In the genomic region with DNA sequence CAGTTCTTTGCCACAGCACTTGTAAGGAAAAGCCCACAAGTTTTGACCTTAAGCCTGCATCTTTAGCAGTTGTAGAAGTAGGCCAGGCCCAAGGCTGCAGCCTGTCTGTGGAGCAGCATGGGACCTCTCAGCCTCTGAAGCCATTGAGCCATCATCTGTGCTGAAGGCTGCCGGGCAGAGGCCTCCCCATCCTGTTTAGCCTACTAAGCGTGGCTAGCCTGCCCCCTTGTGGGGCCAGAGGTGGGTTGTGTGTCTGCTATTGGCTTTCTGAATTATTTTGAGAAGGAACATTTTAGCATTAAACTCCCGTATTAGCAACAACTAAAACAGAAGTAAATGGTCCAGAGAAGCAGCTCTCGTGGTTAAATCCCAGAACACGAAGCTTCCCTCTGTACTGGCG, we compare ENCODE assay signal across 8 mouse cellular contexts. TPM values are rescaled to one million over a fixed set of nuclear protein-coding genes. Genes with fewer than 3 reads are reported as not detected.
DNase-seq lines count a peak whose midpoint lies in the region; ATAC-seq and TF ChIP-seq lines count a peak whose summit lies in the region.

No protein-coding gene starts in this region.

- TF ChIP-seq POLR2A in ES-Bruce4 (IDR thresholded peaks at IDR 0.05; ENCODE audit: insufficient read depth, low read length) = no peak

- DNase-seq in embryo, embryonic 10 days (ENCODE audit: low spot score) = peak; percentile 62
- DNase-seq in embryo, embryonic 9.5 days (ENCODE audit: extremely low spot score) = no peak
- DNase-seq in gastrocnemius, postnatal 25 days = peak; percentile 50
- DNase-seq in kidney, postnatal 25 days = peak; percentile 71 to 73
- DNase-seq in lung, postnatal 4 days = peak; percentile 71 to 72
- peak; percentile 55 for DNase-seq in spleen, adult 12 weeks (ENCODE audit: low spot score)

- no peak overlapping the region for H3K27ac ChIP-seq in ES-Bruce4 (ENCODE audit: insufficient read depth, low read length)

- no peaks in the 10 kb centered on the region for H3K9me3 ChIP-seq in ES-Bruce4 (replicated peaks; ENCODE audit: control insufficient read depth, insufficient read depth, low read length, poor library complexity, severe bottlenecking)

- peak; percentile 53; the same call in 1 of the 2 replicates for ATAC-seq in cerebellum, adult (ENCODE audit: insufficient number of reproducible peaks, low FRiP score, low TSS enrichment)

- H3K27me3 ChIP-seq in ES-Bruce4 (ENCODE audit: control insufficient read depth, insufficient read depth, low read length, poor library complexity, severe bottlenecking) = no peaks in the 10 kb centered on the region

- peak; percentile 67 for TF ChIP-seq CTCF in ES-Bruce4 (IDR thresholded peaks at IDR 0.05; ENCODE audit: low read depth, low read length)

- H3K4me1 ChIP-seq in ES-Bruce4 (ENCODE audit: control insufficient read depth, insufficient read depth, low read length) = peaks cover 5% of the 10 kb centered on the region

- no peak overlapping the region for H3K4me3 ChIP-seq in ES-Bruce4 (ENCODE audit: low read depth, low read length)

- no peak overlapping the region for H3K9ac ChIP-seq in ES-Bruce4 (ENCODE audit: low read depth, poor library complexity, severe bottlenecking)

- no peaks in the 10 kb centered on the region for H3K36me3 ChIP-seq in ES-Bruce4 (ENCODE audit: control insufficient read depth, insufficient read depth, low read length, poor library complexity, severe bottlenecking)

- TF ChIP-seq EP300 in ES-Bruce4 (IDR thresholded peaks at IDR 0.05; ENCODE audit: insufficient read depth, low read depth, low read length) = no peak

RNA-seq across cellular contexts. Expression of gene Mta1, which starts 4.4 kb away (rescaled TPM):
- 100 and 108 TPM in 2 replicates for polyA plus RNA-seq in ES-Bruce4 (2011; ENCODE audit: insufficient read depth, insufficient read length, low read depth, missing spikeins)
- total RNA-seq in gastrocnemius, postnatal 25 days (2021) = 10 to 100 TPM; 29.3 to 34.4 TPM

RNA-seq across cellular contexts. Expression of gene Tex22, which starts 28.2 kb away (rescaled TPM):
- polyA plus RNA-seq in ES-Bruce4 (2011; ENCODE audit: insufficient read depth, insufficient read length, low read depth, missing spikeins) = not detected in 2 replicates
- not detected for total RNA-seq in gastrocnemius, postnatal 25 days (2021)

RNA-seq across cellular contexts. Expression of gene Crip2, which starts 37.6 kb away (rescaled TPM):
- polyA plus RNA-seq in ES-Bruce4 (2011; ENCODE audit: insufficient read depth, insufficient read length, low read depth, missing spikeins) = 87.1 and 96.6 TPM in 2 replicates
- total RNA-seq in gastrocnemius, postnatal 25 days (2021) = 10 to 100 TPM; 39.5 to 52.5 TPM

RNA-seq across cellular contexts. Expression of gene Crip1, which starts 43.7 kb away (rescaled TPM):
- 78.5 and 79.5 TPM in 2 replicates for polyA plus RNA-seq in ES-Bruce4 (2011; ENCODE audit: insufficient read depth, insufficient read length, low read depth, missing spikeins)
- total RNA-seq in gastrocnemius, postnatal 25 days (2021) = 100 to 1,000 TPM in 1 of 2 experiments, 10 to 100 TPM in 1; 90.0 to 150 TPM

RNA-seq across cellular contexts. Expression of gene Tedc1, which starts 53.8 kb away (rescaled TPM):
- 24.5 and 38.2 TPM in 2 replicates for polyA plus RNA-seq in ES-Bruce4 (2011; ENCODE audit: insufficient read depth, insufficient read length, low read depth, missing spikeins)
- under 1 TPM; 0.46 to 0.54 TPM for total RNA-seq in gastrocnemius, postnatal 25 days (2021)
